Mouse (Mus musculus): ENCODE measurements around the gene Anapc4.

Anapc4 gene

DNA sequence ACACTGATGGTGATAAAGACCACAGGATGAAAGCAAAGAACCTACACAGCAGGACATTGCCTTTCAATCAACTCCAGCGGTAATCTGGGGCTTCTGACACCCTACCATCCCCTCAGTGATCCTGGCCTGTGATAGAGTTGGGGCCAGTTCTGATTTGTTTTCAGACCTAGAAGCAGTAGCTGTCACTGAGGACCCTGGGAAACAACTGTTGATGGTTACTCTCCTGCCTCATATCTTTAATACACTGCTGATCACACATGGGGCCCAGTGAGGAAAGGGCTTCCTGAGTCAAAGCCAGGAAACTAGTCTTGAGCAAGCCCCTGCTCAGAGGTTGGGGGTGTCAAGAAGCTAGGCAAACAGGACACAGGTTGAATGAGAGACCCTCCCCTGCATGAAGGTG is 37.6 kb downstream of the Anapc4 start:
- DNase-seq, result no peak

- no peak for DNase-seq
Observed at GRCm38 (mm10) chr5:52871986-52872385, 38.2 kb downstream of the Anapc4 start.

DNA sequence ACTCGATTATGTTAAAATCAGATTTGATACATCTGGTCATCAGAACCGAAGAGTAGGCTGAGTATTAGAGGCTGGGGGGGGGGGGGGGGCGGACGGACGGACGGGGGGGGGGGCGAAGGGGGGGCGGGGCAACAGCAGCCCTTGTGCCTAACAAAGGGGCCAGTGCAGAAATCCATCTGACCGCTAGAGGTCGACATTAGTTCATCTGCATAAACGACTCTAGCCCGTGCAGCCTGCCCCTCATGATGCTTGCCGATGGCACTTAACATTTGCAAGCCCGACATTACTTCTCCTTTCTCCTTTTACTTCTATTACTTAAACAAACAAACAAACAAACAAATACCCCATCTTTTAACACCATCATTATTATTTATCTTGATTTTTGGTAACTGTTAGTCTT is 45.0 kb downstream of the Anapc4 start:
- peak; percentile 29 for DNase-seq

- no peak for DNase-seq
Observed at GRCm38 (mm10) chr5:52879926-52880325, 46.1 kb downstream of the Anapc4 start.

DNA sequence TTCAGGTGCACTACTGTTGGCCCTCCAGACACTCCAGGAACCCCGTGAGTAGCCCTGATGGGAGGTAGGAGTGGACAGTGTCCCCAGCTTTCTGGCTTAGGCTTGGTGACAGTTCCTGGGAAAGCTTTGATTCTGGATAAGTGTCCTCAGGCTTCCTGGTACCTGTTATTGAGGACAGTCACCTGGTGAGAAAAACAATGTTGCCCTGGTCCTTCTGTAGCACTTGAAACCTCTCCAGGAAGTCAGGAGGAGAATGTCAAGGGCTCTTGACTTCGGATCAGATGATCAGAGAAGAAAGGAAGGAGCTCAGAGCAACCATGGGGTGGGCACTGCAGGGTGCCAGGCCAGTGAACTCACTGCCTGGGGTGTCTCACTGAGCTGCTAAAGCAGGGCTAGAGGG is 48.6 kb downstream of the Anapc4 start:
- DNase-seq, result no peak

- peak; percentile 23 for DNase-seq
Observed at GRCm38 (mm10) chr5:52887085-52887484, 53.3 kb downstream of the Anapc4 start.

DNA sequence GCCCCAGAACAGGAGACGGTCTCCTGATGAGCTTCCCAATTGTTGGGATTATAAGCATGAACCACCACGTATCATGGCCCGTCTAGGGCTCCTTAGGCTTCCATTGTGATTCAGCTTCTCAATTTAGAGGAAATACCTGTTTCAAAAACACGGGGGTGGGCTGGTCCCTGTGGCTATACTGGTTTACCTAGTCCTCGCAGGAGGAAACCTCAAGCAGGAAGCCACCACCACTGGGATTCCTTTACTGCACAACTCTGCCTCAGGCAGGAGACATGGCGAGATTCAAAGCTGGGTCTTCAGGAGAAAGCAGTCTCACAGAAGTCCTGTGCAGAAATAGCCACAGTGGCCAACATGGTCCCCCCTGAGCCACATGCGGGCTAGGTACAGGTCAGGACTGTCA is 56.1 kb downstream of the Anapc4 start:
- no peak for DNase-seq

- no peak for DNase-seq
Observed at GRCm38 (mm10) chr5:52891949-52892835, 58.4 kb downstream of the Anapc4 start.

DNA sequence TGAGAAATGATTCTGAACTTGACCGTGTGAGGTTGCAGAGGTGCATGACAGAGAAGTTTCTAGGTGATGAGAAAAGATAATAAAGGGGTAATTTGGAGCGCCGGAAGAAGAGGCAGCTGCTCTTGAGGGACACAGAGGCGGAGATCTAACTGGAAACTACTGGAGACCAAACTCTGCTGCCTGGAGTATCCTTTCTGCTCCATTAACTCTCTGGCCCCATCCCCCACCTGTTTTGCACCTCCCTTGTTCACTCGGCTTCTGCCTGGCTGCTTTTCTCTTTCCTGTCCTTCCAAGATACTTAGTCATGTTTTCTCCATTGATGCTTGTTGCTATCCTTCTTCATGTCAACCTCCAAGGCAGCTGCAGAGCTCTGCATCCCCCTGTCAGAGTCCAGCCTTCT is 60.1 kb downstream of the Anapc4 start:
- no peak for DNase-seq

DNA sequence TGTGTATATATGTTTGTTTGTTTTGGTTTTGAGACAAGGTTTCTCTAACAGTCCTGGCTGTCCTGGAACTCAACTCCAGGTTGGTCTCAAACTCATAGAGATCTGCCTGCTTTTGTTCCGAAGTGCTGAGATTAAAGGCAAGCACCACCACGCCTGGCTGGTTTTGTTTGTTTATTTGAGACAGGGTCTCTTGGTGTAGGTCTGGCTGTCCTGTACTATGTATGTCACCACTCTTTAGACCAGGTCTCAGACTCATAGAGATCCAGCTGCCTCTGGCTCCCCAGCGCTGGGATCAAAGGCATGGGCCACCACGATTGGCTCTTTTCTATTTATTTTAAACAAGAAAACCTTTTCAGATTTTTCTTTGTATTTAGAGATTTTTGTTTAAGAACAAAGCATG is 70.4 kb downstream of the Anapc4 start:
- no peak for DNase-seq

GRCm38 (mm10) chr5:52904671-52905070 is 70.9 kb downstream of the Anapc4 start:
- DNase-seq, result no peak

- DNase-seq, result peak; percentile 16
Observed at GRCm38 (mm10) chr5:52908246-52908645, 74.4 kb downstream of the Anapc4 start.

GRCm38 (mm10) chr5:52910159-52910591 is 76.4 kb downstream of the Anapc4 start:
- peak; percentile 11 for DNase-seq

DNA sequence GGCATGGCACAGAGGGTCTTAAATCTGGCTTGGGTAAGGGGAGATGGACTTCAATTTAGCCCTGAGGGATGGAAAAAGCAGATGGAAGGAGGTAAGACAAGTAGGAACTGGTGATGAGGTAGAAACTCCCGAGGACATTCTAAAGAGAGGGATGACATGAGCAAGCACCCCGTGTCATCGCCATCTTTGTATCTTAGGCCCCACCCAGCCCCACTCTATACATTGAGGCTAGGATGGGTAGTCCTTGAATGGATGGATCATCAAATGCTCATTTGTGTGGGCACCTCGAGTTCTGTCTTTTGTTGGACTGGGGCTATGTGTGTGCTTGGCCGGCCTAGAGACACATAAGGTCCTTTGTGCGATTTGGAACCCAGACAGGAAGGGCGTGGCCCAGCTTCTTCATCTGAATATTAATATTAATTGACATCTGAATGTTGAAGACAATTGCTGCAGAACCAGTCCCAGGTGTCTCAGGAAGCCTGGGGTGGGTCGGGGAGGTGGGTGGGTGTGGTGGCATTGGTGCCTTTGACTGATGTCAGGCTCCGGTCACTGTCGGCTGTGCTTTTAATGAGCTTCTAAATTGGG is 77.6 kb downstream of the Anapc4 start:
- no peak for DNase-seq

- no peak for DNase-seq
Observed at GRCm38 (mm10) chr5:52913711-52914110, 79.9 kb downstream of the Anapc4 start.

GRCm38 (mm10) chr5:52916186-52916585 is 82.4 kb downstream of the Anapc4 start:
- no peak for DNase-seq
